Mouse (Mus musculus) lung, embryonic 16.5 days (tissue): ENCODE data around the gene 4930544D05Rik. TPM values are rescaled to one million over a fixed set of nuclear protein-coding genes. Genes with fewer than 3 reads are reported as not detected.

Source experiments
- ATAC-seq: fragments of 200-750 bp; cut with Nextera tagmentation; 2 replicates; pipeline ENCODE4 v1.8.0; 2017; ENCODE audit warnings: low read depth, mild to moderate bottlenecking, moderate library complexity
- H3K27ac ChIP-seq: fragments of 300-500 bp; sonication (generic); 2 replicates; pipeline ENCODE4 v1.5.1; 2014; ENCODE audit warnings: mild to moderate bottlenecking, control low read depth, low read length
- H3K27me3 ChIP-seq: fragments of 300-500 bp; sonication (generic); 2 replicates; pipeline ENCODE4 v1.6.1; 2014; ENCODE audit warnings: low read depth, low read length, mixed read lengths; ENCODE audit not compliant: control insufficient read depth, insufficient read depth
- H3K36me3 ChIP-seq: fragments of 300-500 bp; sonication (generic); 2 replicates; pipeline ENCODE4 v1.6.1; 2014; ENCODE audit warnings: low read length; ENCODE audit not compliant: control insufficient read depth, insufficient read depth
- H3K4me1 ChIP-seq: fragments of 300-500 bp; sonication (generic); replicated peaks from 2 replicates; pipeline ENCODE4 v1.6.1; 2014; ENCODE audit warnings: low read length, mixed read lengths; ENCODE audit not compliant: control insufficient read depth, insufficient read depth
- H3K4me2 ChIP-seq: fragments of 300-500 bp; sonication (generic); 2 replicates; pipeline ENCODE4 v1.6.1; 2014; ENCODE audit warnings: low read depth, low read length, control low read depth
- H3K4me3 ChIP-seq: fragments of 300-500 bp; sonication (generic); 2 replicates; pipeline ENCODE4 v1.5.1; 2014; ENCODE audit warnings: mild to moderate bottlenecking, low read length, control low read depth
- H3K9ac ChIP-seq: fragments of 300-500 bp; sonication (generic); 2 replicates; pipeline ENCODE4 v1.6.1; 2014; ENCODE audit warnings: low read length, control low read depth
- H3K9me3 ChIP-seq: fragments of 300-500 bp; sonication (generic); 2 replicates; pipeline ENCODE4 v1.6.1; 2016; ENCODE audit warnings: low read length; ENCODE audit not compliant: control insufficient read depth
- WGBS: fragments of 180-500 bp; shearing (Covaris S2); extraction: QIAGEN DNeasy Blood & Tissue Kit; methylation state at CpG from one replicate; pipeline ENCODE4 v1.1.7; 2014; 5-methylcytosine and 5-hydroxymethylcytosine counted together
- polyA plus RNA-seq: library from polyadenylated mRNA; unstranded; fragments of >200 nt; fragmentation: Nextera tagmentation; extraction: Ambion mirVana; gene quantifications from 2 replicates; pipeline ENCODE4 v1.2.1, GENCODE M21; 2015

4930544D05Rik gene
- polyA plus RNA-seq, 1 experiment from 2014 or later: not detected

DNA sequence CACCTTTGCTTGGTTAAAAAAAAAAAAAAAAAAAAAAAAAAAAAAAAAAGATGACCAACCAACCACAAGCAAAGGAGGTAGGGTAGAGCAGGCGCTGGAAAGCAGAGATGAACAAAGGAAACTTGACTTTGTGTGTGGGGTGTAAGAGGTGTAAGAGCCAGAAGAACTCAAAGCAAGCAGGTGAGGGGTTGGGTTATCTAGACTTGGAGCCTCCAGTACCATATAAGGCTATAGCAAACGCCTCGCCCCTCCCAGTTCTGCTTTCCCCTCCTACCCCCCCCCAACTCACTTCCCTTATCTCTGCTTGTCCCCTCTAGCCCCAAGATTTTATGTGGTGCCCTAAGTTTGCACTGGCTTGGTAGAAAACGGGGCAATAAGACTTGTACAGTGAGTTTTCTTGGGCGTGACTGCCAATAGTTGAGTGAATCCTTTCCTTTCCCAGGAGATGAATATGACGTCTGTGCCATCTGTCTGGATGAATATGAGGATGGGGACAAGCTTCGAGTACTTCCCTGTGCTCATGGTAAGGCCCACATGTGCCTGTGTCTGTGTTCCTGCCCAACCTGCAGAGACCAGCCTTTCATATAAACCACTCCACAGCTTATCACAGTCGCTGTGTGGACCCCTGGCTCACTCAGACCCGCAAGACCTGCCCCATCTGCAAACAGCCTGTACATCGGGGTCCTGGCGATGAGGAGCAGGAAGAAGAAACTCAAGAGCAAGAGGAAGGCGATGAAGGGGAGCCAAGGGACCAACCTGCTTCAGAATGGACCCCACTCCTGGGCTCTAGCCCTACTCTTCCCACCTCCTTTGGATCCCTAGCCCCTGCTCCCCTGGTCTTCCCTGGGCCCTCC, 34.9 kb downstream of the 4930544D05Rik start:
- H3K4me3 ChIP-seq: 0 out of 2 replicates have a peak overlapping the region, but pooled peaks have one; percentile 2

DNA sequence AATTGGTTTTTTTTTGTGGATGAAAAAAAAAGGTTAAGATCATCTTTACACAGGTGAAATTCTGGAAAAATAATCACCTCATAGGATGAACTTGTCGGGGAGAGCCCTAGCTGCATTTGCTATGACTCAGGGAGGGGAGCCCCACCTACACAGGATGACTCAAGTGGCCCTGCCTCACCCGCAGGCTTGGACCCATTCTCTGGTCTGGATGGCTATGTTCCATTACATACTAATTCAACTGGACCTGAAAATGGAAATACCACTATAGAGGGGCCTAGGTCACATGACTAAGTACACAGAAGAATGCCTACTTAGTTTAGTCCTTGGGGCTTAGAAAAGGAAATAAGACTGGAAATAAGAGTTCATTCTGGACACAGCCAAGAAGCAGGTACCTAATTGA, 35.7 kb downstream of the 4930544D05Rik start:
- H3K4me2 ChIP-seq: peak overlapping the region; percentile 20; the same call in 1 of the 2 replicates
- peaks cover 35% of the 10 kb centered on the region for H3K36me3 ChIP-seq
- no peak for ATAC-seq
- no peaks in the 10 kb centered on the region for H3K27me3 ChIP-seq
- no peak overlapping the region; the same call in 1 of the 2 replicates for H3K27ac ChIP-seq
- H3K9me3 ChIP-seq: no peaks in the 10 kb centered on the region
- peaks cover 47% of the 10 kb centered on the region for H3K4me1 ChIP-seq
- H3K4me3 ChIP-seq: 0 out of 2 replicates have a peak overlapping the region, but pooled peaks have one; percentile 10
- 52% methylated on average over 2 of the region's 2 CpGs for WGBS
- H3K9ac ChIP-seq: peak overlapping the region; percentile 41; the same call in 1 of the 2 replicates

More for the DNA sequence above, 34.9 kb downstream of the 4930544D05Rik start:
- peaks cover 47% of the 10 kb centered on the region for H3K4me1 ChIP-seq
- WGBS: 61% methylated on average over 12 of the region's 12 CpGs
- H3K27ac ChIP-seq: peak overlapping the region; percentile 14
- no peak for ATAC-seq
- peak overlapping the region; percentile 9; the same call in 1 of the 2 replicates for H3K4me2 ChIP-seq
- no peaks in the 10 kb centered on the region for H3K27me3 ChIP-seq
- peaks cover 35% of the 10 kb centered on the region for H3K36me3 ChIP-seq
- no peaks in the 10 kb centered on the region for H3K9me3 ChIP-seq
- peak overlapping the region; percentile 22; the same call in 1 of the 2 replicates for H3K9ac ChIP-seq

DNA sequence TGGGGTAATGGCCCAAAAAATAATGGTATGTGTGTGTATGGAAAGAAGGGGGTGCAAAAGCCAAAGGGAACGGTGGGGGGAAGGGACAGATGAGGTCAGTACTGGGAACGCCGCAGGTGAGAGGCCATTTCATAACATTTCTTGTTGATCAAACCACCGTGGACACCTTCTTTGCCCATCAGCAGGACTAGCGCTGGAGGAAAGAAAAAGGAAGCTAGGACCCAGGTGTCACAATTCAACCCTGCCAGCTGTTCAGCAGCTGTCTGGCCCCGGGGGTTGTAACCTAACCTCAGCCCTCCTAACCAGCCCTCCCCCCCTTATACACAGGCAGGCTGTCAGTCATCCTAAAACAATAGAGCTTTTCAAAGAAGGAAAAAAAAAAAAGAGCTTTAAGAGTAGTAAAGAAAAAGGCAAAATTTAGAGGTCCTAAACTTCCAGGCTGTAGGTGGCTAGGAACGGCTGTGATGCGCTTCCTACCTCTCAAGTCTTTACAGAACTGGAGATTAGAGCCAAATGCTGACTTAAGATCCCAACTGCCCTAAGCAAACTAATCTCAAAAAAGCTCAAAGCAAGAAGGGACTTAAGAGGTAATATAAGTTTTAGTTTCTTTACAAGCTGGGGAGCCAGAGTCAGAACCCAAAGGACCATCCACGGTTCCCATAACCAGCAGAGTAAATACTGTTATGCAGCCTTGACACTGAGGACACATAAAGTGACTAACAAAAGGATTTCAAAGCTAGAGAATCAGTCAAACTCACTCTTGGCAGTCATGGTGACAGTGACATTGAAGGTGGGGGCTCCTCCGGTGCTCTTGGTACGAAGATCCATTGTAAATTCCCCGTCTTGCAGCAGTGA, 36.6 kb downstream of the 4930544D05Rik start:
- Histone ChIP-seq H3K4me1 (peaks cover 56% of the 10 kb centered on the region), H3K27me3 (no peaks in the 10 kb centered on the region), H3K4me3 (peak overlapping the region; percentile 100), H3K9ac (peak overlapping the region; percentile 100), H3K9me3 (no peaks in the 10 kb centered on the region), H3K4me2 (peak overlapping the region; percentile 73), H3K36me3 (peaks cover 35% of the 10 kb centered on the region), H3K27ac (peak overlapping the region; percentile 99; the same call in 1 of the 2 replicates)
- no peak for ATAC-seq
- WGBS: 43% methylated on average over 12 of the region's 12 CpGs

DNA sequence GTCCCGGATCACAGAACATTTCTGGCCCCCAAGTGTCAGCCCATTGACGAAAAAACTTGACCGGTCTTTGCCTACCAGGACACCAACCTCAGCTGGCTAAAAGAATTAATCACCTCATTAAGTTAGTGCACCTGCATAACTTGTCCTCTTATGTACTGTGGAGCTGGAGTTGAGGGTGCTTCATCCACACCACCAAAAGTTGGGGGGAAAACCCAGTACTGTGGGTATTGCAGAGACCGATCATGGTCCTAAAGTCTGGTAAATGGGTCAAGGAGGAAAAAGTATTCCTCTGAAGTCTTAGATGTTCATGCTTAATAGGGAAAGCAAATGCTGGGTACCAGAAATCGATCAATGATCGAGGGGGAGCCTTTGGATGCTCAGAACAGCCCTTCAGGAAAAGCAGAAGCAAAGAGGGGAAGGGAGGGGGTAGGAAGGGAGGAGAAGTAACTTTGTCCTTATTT, 37.3 kb downstream of the 4930544D05Rik start:
- Histone ChIP-seq H3K4me2 (peak overlapping the region; percentile 73), H3K27me3 (no peaks in the 10 kb centered on the region), H3K9ac (peak overlapping the region; percentile 100), H3K27ac (peak overlapping the region; percentile 99), H3K36me3 (peaks cover 35% of the 10 kb centered on the region), H3K4me1 (peaks cover 62% of the 10 kb centered on the region), H3K4me3 (peak overlapping the region; percentile 100), H3K9me3 (no peaks in the 10 kb centered on the region)
- WGBS: 33% methylated on average over 6 of the region's 6 CpGs
- no peak for ATAC-seq

DNA sequence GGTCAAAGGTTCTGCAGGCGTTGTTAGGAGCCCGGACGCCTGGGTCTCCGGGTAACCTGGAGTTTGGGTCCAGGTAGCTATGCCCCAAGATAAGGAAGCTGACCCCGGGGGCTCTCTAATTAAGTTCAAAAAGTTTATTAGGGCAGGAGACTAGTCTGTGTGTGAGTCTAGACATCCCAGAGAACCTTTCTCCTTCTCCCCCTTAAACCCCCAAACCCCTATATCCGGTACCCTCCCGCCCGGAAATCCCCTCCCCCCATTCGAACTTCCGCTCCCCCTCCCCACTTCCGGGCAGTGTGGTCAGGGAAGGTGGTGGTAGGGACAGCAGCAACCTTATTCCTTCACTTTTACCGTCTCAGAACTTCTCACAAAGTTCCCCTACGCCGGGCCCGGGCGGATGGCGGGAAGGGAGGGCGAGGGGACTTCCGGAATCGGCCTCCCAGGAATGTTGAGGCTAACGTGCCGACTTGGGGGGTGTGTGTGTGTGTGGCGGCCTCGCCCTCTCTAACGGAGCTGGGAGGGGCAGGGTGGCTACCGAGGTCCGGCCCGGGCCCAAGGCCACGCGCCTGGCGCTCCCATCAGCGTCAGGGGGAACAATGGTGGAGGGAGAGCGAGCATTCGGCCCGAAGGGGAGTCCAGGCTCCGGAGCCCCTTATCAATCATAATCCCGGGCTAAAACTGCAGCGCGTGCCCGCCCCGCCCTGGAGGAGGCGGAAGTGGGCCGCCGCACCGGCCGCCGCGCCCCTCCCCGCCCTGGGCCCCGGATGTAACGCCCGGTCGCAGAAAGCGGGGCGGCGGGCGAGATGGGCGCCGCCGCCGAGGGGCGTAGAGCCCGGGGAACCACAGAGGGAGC, 37.9 kb downstream of the 4930544D05Rik start:
- Histone ChIP-seq H3K27me3 (no peaks in the 10 kb centered on the region), H3K27ac (peak overlapping the region; percentile 99), H3K36me3 (peaks cover 33% of the 10 kb centered on the region), H3K4me3 (peak overlapping the region; percentile 100), H3K4me1 (peaks cover 58% of the 10 kb centered on the region), H3K4me2 (peak overlapping the region; percentile 73), H3K9ac (peak overlapping the region; percentile 100), H3K9me3 (no peaks in the 10 kb centered on the region)
- peak; percentile 63 for ATAC-seq
- WGBS: under 1% methylated on average over 52 of the region's 63 CpGs

- 0% methylated on average over 56 of the region's 61 CpGs for WGBS
- Histone ChIP-seq H3K4me2 (peak within 1 kb of the TSS; percentile 96), H3K4me1 (peaks cover 51% of the 10 kb centered on the region), H3K27me3 (no peaks in the 10 kb centered on the region), H3K36me3 (peaks cover 26% of the 10 kb centered on the region), H3K27ac (peak within 1 kb of the TSS; percentile 99), H3K4me3 (peak within 1 kb of the TSS; percentile 100), H3K9ac (peak within 1 kb of the TSS; percentile 100), H3K9me3 (no peaks in the 10 kb centered on the region)
- ATAC-seq: peak; percentile 72
These were observed 38.7 kb downstream of the 4930544D05Rik start, which contains the start of gene Pfn1 for GRCm38 (mm10) chr11:70654198-70654922. Gene Pfn1 (minus strand): TSS chr11:70654644.

DNA sequence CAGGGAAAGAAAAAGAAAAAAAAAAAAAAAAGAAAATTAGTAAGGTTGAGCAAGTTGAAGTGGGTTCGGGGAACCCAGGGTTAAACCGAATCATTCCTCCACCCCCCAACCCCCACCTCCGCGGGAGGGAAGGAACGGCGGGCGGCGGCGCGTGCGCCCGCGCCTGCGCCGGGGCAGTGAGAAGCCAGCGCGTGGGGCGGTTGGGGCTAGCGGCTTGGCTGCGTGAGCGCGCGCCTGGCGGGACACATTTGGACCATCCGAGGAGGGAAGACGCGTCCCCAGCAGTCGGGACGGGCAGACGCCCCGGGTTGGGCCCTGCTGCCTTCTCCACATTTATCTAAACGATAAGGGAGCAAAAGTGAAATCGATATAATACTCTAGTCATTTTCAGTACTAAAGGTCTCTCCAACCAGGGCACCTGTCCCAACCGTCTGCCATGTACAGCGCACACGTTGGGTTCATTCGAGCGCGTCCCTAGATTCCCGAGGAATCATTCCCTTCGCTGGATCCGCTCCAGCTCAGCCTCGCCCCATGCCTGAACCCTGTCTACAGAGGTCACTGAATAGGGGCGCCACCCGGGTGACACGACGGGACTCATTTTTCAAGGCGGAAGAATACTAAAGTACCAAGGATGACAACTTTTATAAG, 39.4 kb downstream of the 4930544D05Rik start:
- Histone ChIP-seq H3K4me2 (peak overlapping the region; percentile 96), H3K4me3 (peak overlapping the region; percentile 100), H3K4me1 (peaks cover 46% of the 10 kb centered on the region), H3K9me3 (no peaks in the 10 kb centered on the region), H3K9ac (peak overlapping the region; percentile 100), H3K27ac (peak overlapping the region; percentile 99), H3K36me3 (peaks cover 22% of the 10 kb centered on the region), H3K27me3 (no peaks in the 10 kb centered on the region)
- WGBS: under 1% methylated on average over 48 of the region's 48 CpGs
- ATAC-seq: peak; percentile 65
